Mouse (Mus musculus): ENCODE results near the gene Fyb2. TPM values are rescaled to one million over a fixed set of nuclear protein-coding genes. Genes with fewer than 3 reads are reported as not detected.

The Fyb2 gene
- 0.21 and 0.29 TPM in 2 replicates for polyA plus RNA-seq (2015; fragmentation: Nextera tagmentation; extraction: Ambion mirVana)

DNA sequence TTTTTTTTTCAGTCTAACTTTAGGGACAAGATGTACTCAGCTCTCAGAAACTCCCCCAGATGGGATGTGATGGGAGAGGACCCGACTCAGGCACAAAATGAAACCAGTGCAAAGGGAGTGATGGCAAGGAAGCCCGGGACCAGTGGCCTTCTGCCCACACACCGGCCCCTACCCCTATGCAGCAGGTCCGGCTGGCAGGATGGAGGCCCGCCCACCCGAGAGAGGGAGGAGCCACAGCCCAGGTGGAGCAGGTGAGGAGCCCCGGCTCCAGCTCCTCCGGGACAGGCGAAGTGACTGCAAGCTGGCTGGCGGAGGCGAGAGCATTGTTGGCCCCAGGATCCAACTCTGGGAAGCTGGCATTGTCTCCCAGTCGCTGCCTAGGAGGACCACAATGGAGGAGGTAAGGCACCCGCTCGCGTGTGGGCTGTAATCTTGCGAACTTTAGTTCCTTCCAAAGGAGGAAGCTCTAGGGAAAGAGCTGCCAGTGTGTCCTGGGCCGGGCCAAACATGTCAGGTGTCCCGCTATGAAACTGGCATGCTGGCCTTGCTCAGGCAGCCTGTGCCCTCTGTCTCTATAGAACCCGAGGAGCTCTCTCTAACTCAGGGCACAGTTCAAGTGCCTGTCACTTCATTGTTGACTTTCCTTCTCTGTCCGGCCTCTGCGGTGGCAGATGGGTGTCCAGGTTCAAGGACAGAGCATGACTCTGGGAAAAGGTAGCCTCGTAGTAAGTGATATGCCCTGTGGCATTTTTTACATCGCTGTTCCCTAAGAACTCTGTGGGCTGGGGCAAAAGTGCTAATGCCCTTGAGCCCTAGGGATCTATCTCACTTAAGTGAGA, at the start of gene Fyb2:
TSS of gene Fyb2 (plus strand) at position 166 of the 839 bp plus-strand sequence.
- Histone ChIP-seq H3K9me3 (no peaks in the 10 kb centered on the region), H3K4me1 (peaks cover 4% of the 10 kb centered on the region; the same call in 1 of the 2 replicates), H3K9ac (no peak within 1 kb of the TSS), H3K27me3 (peaks cover 21% of the 10 kb centered on the region), H3K36me3 (no peaks in the 10 kb centered on the region), H3K4me2 (peak within 1 kb of the TSS; percentile 51), H3K27ac (no peak within 1 kb of the TSS), H3K4me3 (peak within 1 kb of the TSS; percentile 21)
- ATAC-seq (ENCODE audit: insufficient number of reproducible peaks, insufficient read depth, low FRiP score, low TSS enrichment, low read depth) = 0 out of 2 replicates have a peak, but pooled peaks have one; percentile 43
- 22% methylated on average over 23 of the region's 23 CpGs for WGBS

DNA sequence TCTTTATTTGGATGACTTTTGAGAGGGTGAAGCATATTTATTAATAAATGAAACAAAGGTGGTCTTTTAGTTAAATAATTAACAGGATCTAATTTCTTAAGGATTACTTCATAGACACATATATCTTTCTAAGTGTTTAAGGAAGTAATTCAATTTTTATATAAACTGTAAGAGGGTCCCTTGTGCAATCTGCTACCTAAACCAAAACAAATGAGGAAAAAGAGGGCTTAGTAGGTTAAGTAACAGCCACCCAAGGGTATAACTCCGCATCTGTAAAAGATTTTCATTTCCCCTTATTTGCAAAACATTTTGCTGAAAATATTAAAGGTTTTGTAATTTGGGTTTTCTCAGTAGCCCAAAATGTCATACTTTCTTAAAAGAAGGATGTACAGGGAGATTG, 48.9 kb upstream of the Fyb2 start:
- Histone ChIP-seq H3K27ac (no peak overlapping the region), H3K9me3 (no peaks in the 10 kb centered on the region), H3K4me3 (no peak overlapping the region), H3K36me3 (no peaks in the 10 kb centered on the region), H3K9ac (no peak overlapping the region), H3K4me2 (no peak overlapping the region), H3K27me3 (no peaks in the 10 kb centered on the region; the same call in 1 of the 2 replicates), H3K4me1 (peaks cover 18% of the 10 kb centered on the region; the same call in 1 of the 2 replicates)
- WGBS = 67% methylated on average over 1 of the region's 1 CpGs
- ATAC-seq (ENCODE audit: insufficient number of reproducible peaks, insufficient read depth, low FRiP score, low TSS enrichment, low read depth) = no peak

DNA sequence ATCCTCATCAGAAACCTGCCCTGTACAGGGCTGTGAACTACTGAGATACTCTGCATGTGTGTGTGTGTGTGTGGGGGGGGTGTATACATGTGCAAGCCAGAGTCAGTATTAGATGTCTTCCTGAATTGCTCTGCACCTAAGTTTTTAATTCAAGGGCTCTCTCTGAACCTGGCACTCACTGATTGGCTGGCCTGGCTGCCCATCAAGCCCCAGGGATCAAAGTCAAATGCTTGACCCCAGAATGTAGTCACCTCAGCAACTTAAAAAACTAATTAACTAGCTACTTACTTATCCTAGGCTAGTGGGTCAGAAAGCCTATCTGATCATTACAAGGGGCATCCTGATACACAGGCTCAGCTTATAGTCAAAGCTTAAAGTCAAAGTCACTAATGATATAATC, 43.7 kb upstream of the Fyb2 start:
- no peaks in the 10 kb centered on the region for H3K27me3 ChIP-seq
- H3K9ac ChIP-seq = no peak overlapping the region
- H3K4me2 ChIP-seq = no peak overlapping the region
- H3K4me1 ChIP-seq = peaks cover 17% of the 10 kb centered on the region; the same call in 1 of the 2 replicates
- no peak for ATAC-seq (ENCODE audit: insufficient number of reproducible peaks, insufficient read depth, low FRiP score, low TSS enrichment, low read depth)
- no peak overlapping the region for H3K4me3 ChIP-seq
- H3K9me3 ChIP-seq = no peaks in the 10 kb centered on the region
- H3K36me3 ChIP-seq = no peaks in the 10 kb centered on the region
- no peak overlapping the region for H3K27ac ChIP-seq

DNA sequence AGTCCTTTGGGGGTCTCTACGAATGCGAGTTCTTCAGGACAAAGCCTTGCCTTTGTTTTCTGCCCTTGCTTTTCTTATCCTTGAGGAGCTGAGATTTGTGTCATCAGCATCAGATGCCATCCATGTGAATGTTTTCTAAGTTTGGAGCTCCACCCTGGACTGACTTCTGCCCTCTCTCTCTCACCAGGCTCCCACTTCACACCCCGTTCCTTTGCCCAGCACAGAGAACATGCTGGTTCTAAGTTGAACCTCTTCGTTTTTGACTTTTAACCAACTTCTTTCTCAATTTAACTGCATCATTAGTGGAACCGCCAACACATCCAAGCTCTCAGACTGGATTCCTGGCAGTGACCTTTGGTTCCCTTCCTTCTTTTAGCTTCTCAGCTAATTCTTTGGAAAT, 43.1 kb upstream of the Fyb2 start:
- Histone ChIP-seq H3K4me3 (no peak overlapping the region), H3K4me1 (peaks cover 11% of the 10 kb centered on the region; the same call in 1 of the 2 replicates), H3K9ac (no peak overlapping the region), H3K9me3 (no peaks in the 10 kb centered on the region), H3K27me3 (no peaks in the 10 kb centered on the region), H3K27ac (no peak overlapping the region), H3K36me3 (no peaks in the 10 kb centered on the region), H3K4me2 (no peak overlapping the region)
- 88% methylated on average over 5 of the region's 5 CpGs for WGBS
- ATAC-seq (ENCODE audit: insufficient number of reproducible peaks, insufficient read depth, low FRiP score, low TSS enrichment, low read depth) = no peak

DNA sequence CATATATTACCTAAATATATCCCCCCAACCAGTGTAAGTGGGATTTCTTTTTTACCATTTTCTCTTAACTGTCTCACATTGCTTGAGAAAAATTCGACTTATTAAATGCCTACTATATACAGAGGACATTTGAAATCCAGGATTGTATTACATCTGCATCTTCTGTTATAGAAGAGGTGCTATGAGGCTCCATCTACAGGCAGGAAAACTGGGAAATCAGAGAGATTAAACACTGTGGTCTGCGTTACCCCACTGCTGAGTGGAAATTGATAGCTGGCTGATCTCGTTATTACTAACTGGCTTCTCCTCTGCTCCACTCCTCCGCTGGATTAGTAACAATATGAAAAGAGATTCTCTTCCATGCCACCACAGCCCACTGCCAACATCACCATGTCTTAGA, 37.4 kb upstream of the Fyb2 start:
- Histone ChIP-seq H3K4me1 (no peaks in the 10 kb centered on the region), H3K4me2 (no peak overlapping the region), H3K27ac (no peak overlapping the region), H3K4me3 (no peak overlapping the region), H3K36me3 (no peaks in the 10 kb centered on the region), H3K27me3 (0 out of 2 replicates have a peak, but pooled peaks cover 3% of the 10 kb centered on the region), H3K9ac (no peak overlapping the region), H3K9me3 (no peaks in the 10 kb centered on the region)
- 57% methylated on average over 4 of the region's 4 CpGs for WGBS
- ATAC-seq (ENCODE audit: insufficient number of reproducible peaks, insufficient read depth, low FRiP score, low TSS enrichment, low read depth) = no peak

DNA sequence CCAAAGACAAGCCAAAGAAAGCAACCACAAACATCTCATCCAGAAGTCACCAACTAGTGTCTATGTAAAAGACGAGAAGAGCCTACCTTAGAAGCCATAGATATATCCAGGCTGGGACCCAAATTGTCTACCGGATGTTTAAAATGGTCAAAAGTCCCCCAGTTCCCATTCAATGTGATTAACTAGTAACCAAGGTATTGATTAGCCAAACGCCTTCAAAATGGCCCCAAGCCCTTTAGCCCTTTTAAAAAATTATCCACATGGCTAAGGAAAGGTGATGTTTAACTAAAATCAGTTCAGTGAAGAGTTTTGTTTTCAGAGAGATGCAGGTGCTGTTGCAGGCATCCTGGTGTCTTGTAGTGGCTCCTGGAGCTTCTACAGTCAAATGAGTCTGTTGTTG, 36.9 kb upstream of the Fyb2 start, which contains the start of gene C8a:
TSS of gene C8a (minus strand) at position 76 of the 400 bp plus-strand sequence.
- Histone ChIP-seq H3K9me3 (no peaks in the 10 kb centered on the region), H3K36me3 (no peaks in the 10 kb centered on the region), H3K4me1 (no peaks in the 10 kb centered on the region), H3K4me2 (no peak within 1 kb of the TSS), H3K9ac (no peak within 1 kb of the TSS), H3K27me3 (0 out of 2 replicates have a peak, but pooled peaks cover 3% of the 10 kb centered on the region), H3K4me3 (no peak within 1 kb of the TSS), H3K27ac (no peak within 1 kb of the TSS)
- ATAC-seq (ENCODE audit: insufficient number of reproducible peaks, insufficient read depth, low FRiP score, low TSS enrichment, low read depth) = no peak
- WGBS = 80% methylated on average over 3 of the region's 3 CpGs

DNA sequence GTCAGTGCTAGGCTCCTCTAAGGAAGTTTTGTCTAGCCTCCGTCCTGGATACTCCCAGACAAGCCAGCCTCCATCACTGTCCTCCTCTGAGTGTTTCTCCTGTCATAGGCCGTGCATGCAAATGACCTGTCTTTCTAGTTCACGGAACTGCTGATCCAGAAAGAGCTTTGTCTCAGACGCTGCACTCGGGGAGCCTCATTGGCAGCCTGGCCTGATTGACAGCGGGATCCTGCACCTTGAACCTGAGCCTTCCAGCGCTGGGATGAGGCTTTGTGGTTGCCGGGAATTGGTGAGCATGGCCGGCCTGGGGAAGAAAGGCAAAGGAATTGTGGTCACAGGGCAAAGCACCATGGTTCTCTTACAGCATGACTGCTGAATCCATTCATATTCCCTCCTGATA, 25.8 kb upstream of the Fyb2 start:
- H3K9me3 ChIP-seq = no peaks in the 10 kb centered on the region
- no peak for ATAC-seq (ENCODE audit: insufficient number of reproducible peaks, insufficient read depth, low FRiP score, low TSS enrichment, low read depth)
- no peak overlapping the region for H3K27ac ChIP-seq
- H3K36me3 ChIP-seq = no peaks in the 10 kb centered on the region
- no peaks in the 10 kb centered on the region for H3K4me1 ChIP-seq
- WGBS = 67% methylated on average over 9 of the region's 9 CpGs
- H3K9ac ChIP-seq = no peak overlapping the region
- no peak overlapping the region for H3K4me2 ChIP-seq
- H3K4me3 ChIP-seq = no peak overlapping the region
- H3K27me3 ChIP-seq = peaks cover 21% of the 10 kb centered on the region

DNA sequence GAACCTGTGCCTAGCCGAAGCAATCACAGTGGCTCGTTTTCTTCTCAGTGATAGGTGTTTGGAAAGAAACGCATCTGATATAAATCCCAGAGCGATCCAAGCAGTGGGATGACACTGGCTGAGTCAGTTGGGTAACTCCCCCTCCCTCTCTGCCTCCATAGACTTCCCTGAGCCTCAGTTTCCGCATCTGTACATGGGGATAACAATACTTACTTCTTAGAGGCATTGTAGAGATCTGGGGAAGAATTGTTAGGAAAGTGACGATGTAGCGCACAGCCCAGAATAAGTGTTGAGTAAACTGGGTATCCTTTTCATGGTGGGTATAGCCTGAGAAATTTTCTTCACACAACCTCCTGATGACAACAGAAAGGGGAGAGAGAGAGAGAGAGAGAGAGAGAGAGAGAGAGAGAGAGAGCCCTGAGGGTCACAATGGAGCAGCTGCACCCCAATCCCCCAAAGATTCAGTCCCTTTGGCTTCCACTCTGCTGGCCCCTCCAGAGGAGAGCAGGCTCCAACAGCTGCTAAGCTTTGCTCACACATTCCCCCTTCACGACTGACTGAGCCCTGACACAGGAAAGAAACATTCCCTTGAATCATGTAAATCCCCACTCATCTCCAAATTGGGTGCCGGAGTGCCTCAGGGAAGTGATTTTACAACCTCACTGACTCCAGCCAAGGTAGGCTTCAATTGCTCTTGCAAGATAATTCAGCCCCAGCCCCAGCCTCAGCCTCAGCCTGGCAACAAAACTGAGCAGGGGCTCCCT, 24.6 kb upstream of the Fyb2 start:
- Histone ChIP-seq H3K9me3 (no peaks in the 10 kb centered on the region), H3K4me1 (no peaks in the 10 kb centered on the region), H3K4me3 (no peak overlapping the region), H3K27me3 (peaks cover 24% of the 10 kb centered on the region), H3K27ac (no peak overlapping the region), H3K9ac (no peak overlapping the region), H3K36me3 (no peaks in the 10 kb centered on the region), H3K4me2 (no peak overlapping the region)
- ATAC-seq (ENCODE audit: insufficient number of reproducible peaks, insufficient read depth, low FRiP score, low TSS enrichment, low read depth) = no peak
- WGBS = 78% methylated on average over 9 of the region's 9 CpGs

DNA sequence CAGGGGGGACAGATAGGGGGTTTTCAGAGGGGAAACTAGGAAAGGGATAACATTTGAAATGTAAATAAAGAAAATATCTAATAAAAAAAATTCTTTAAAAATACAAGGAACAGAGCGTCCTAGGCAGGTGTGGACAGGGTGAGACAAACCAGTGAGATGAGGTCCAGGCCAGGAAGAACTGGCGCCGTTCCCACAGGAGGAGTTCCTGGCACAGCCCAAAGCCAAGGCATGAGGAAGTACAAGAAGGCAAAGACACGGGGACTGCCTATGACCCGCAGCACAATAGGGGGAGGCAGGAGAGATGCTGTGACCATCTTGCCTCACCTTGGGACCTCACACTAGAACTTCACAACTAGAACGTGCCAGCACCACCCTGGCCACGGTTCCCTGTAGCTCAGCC, 21.5 kb upstream of the Fyb2 start:
- 82% methylated on average over 7 of the region's 7 CpGs for WGBS
- Histone ChIP-seq H3K4me1 (no peaks in the 10 kb centered on the region), H3K27me3 (peaks cover 24% of the 10 kb centered on the region), H3K9me3 (no peaks in the 10 kb centered on the region), H3K4me2 (no peak overlapping the region), H3K9ac (no peak overlapping the region), H3K36me3 (no peaks in the 10 kb centered on the region), H3K4me3 (no peak overlapping the region), H3K27ac (no peak overlapping the region)
- no peak for ATAC-seq (ENCODE audit: insufficient number of reproducible peaks, insufficient read depth, low FRiP score, low TSS enrichment, low read depth)

DNA sequence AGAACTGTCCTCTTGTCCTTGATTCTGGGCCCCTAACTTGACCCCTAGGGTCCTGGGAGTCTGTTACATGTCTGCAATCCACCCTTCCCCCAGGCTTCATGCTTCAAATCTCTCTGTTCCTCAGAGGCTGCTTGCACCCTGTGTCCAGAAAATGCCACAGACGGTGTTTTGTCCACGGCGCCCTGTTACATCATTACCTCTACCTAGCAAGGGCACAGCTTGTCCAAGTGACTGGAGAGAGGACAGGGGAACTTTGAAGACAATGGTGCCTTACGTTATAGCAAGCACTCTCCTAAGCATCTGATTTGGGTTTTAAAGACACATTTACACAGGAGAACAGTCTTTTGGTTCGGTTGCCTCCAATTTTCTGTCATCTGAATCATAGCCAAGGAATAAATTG, 19.7 kb upstream of the Fyb2 start:
- no peak overlapping the region for H3K27ac ChIP-seq
- H3K4me1 ChIP-seq = no peaks in the 10 kb centered on the region
- no peak for ATAC-seq (ENCODE audit: insufficient number of reproducible peaks, insufficient read depth, low FRiP score, low TSS enrichment, low read depth)
- no peak overlapping the region for H3K9ac ChIP-seq
- H3K4me2 ChIP-seq = no peak overlapping the region
- WGBS = 72% methylated on average over 5 of the region's 5 CpGs
- no peaks in the 10 kb centered on the region for H3K36me3 ChIP-seq
- H3K9me3 ChIP-seq = no peaks in the 10 kb centered on the region
- no peak overlapping the region for H3K4me3 ChIP-seq
- peaks cover 22% of the 10 kb centered on the region for H3K27me3 ChIP-seq

DNA sequence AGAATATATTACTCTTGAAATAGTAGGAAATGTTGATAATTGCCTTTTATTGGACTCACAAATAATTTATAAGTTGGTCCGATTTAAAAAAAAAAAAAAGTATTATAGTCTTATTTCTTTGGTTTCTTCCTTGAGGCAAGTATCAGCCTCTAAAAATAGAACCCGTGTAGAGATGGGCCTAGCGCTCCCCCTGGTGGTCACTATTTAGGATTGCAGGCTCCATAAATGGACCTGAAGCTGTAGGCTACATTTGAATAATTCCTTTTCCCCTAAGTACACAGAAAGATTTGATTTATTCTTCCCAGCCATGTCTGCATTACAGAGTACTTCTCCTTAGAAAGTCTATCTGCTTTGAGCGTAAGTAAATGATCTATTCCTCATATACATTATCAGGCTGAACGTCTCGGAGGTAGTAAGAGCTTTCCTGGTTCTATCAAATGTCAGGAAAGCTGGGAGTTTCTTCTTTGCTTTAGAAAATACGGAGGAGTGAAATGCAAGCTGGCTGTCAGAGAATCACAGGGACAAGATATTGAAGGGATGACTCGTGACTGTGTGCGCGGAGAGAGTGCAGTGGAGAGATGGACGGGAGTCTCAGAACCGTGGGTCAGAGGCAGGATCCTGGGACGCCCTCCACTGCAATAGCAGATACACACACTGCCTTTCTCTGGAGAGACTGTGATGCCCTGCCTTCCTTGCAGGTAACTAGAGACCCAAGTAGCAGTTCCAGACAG, 19.1 kb upstream of the Fyb2 start:
- Histone ChIP-seq H3K9ac (no peak overlapping the region), H3K27ac (no peak overlapping the region), H3K4me3 (no peak overlapping the region), H3K9me3 (no peaks in the 10 kb centered on the region), H3K4me1 (0 out of 2 replicates have a peak, but pooled peaks cover under 1% of the 10 kb centered on the region), H3K4me2 (no peak overlapping the region), H3K27me3 (peaks cover 22% of the 10 kb centered on the region), H3K36me3 (no peaks in the 10 kb centered on the region)
- WGBS = 55% methylated on average over 13 of the region's 13 CpGs
- no peak for ATAC-seq (ENCODE audit: insufficient number of reproducible peaks, insufficient read depth, low FRiP score, low TSS enrichment, low read depth)
